Mouse (Mus musculus) liver, postnatal 0 days (tissue): Measurements from ENCODE around the gene 1700067P10Rik. TPM values are rescaled to one million over a fixed set of nuclear protein-coding genes. Genes with fewer than 3 reads are reported as not detected.

Source experiments
- ATAC-seq: fragments of 200-750 bp; cut with Nextera tagmentation; 2 replicates; pipeline ENCODE4 v1.8.0; 2017; ENCODE audit warnings: mild to moderate bottlenecking, moderate library complexity
- DNase-seq: peaks from one replicate; pipeline ENCODE4 v3.0.0-alpha.2; 2016
- H3K27ac ChIP-seq: fragments of 300-500 bp; sonication (generic); 2 replicates; pipeline ENCODE4 v1.5.1; 2014; ENCODE audit warnings: antibody characterized with exemption, moderate library complexity, mild to moderate bottlenecking, low read depth
- H3K27me3 ChIP-seq: fragments of 300-500 bp; sonication (generic); 2 replicates; pipeline ENCODE4 v1.6.1; 2014; ENCODE audit warnings: low read length, control low read depth, mixed read lengths; ENCODE audit not compliant: insufficient read depth
- H3K36me3 ChIP-seq: fragments of 300-500 bp; sonication (generic); replicated peaks from 2 replicates; pipeline ENCODE4 v1.6.1; 2014; ENCODE audit warnings: mild to moderate bottlenecking, control low read depth, low read length, moderate library complexity, mixed read lengths; ENCODE audit not compliant: insufficient read depth
- H3K4me1 ChIP-seq: fragments of 300-500 bp; sonication (generic); 2 replicates; pipeline ENCODE4 v1.6.1; 2014; ENCODE audit warnings: antibody characterized with exemption, mild to moderate bottlenecking, control low read depth; ENCODE audit not compliant: insufficient read depth
- H3K4me2 ChIP-seq: fragments of 300-500 bp; sonication (generic); 2 replicates; pipeline ENCODE4 v1.6.1; 2014; ENCODE audit warnings: low read depth, mild to moderate bottlenecking, low read length, moderate library complexity, mixed read lengths
- H3K4me3 ChIP-seq: fragments of 300-500 bp; sonication (generic); 2 replicates; pipeline ENCODE4 v1.5.1; 2014; ENCODE audit warnings: low read depth, low read length
- H3K9ac ChIP-seq: fragments of 300-500 bp; sonication (generic); replicated peaks from 2 replicates; pipeline ENCODE4 v1.6.1; 2014; ENCODE audit warnings: mild to moderate bottlenecking, moderate library complexity
- H3K9me3 ChIP-seq: fragments of 300-500 bp; sonication (generic); 2 replicates; pipeline ENCODE4 v1.6.1; 2016; ENCODE audit warnings: mild to moderate bottlenecking, control low read depth, low read length, mixed read lengths
- CTCF ChIP-seq: sonication (generic); IDR thresholded peaks from 2 replicates; pipeline ENCODE4 v1.5.1; 2016; ENCODE audit warnings: antibody characterized with exemption, low read depth
- EP300 ChIP-seq: IDR thresholded peaks from 2 replicates; pipeline ENCODE4 v1.6.1; 2016; ENCODE audit warnings: antibody characterized with exemption, low read depth, mild to moderate bottlenecking
- WGBS: fragments of 180-500 bp; shearing (Covaris S2); extraction: QIAGEN DNeasy Blood & Tissue Kit; methylation state at CpG from one replicate; pipeline ENCODE4 v1.1.7; 2014; ENCODE audit not compliant: insufficient replicate concordance; 5-methylcytosine and 5-hydroxymethylcytosine counted together
- polyA plus RNA-seq: library from polyadenylated mRNA; unstranded; fragments of >200 nt; fragmentation: Nextera tagmentation; extraction: Ambion mirVana; gene quantifications from 2 replicates; pipeline ENCODE4 v1.2.1, GENCODE M21; 2015

Gene 1700067P10Rik
- polyA plus RNA-seq, 1 experiment from 2014 or later, result not detected

GRCm38 (mm10) chr17:48094820-48095680, 5.9 kb downstream of the 1700067P10Rik start:
- Histone ChIP-seq H3K27me3 (peaks cover 60% of the 10 kb centered on the region), H3K27ac (no peak overlapping the region), H3K4me1 (peaks cover 23% of the 10 kb centered on the region), H3K9ac (no peak overlapping the region), H3K4me3 (no peak overlapping the region), H3K36me3 (no peaks in the 10 kb centered on the region), H3K9me3 (peaks cover 5% of the 10 kb centered on the region), H3K4me2 (no peak overlapping the region)
- no peak for DNase-seq
- TF ChIP-seq EP300 (no peak), CTCF (no peak)
- no peak for ATAC-seq
- WGBS, result 27% methylated on average over 20 of the region's 20 CpGs

- no peak overlapping the region for H3K4me2 ChIP-seq
- H3K27ac ChIP-seq, result no peak overlapping the region
- WGBS, result 5% methylated on average over 26 of the region's 26 CpGs
- H3K9ac ChIP-seq, result no peak overlapping the region
- peaks cover 5% of the 10 kb centered on the region for H3K9me3 ChIP-seq
- H3K36me3 ChIP-seq, result no peaks in the 10 kb centered on the region
- H3K27me3 ChIP-seq, result peaks cover 66% of the 10 kb centered on the region
- no peak for ATAC-seq
- no peak overlapping the region for H3K4me3 ChIP-seq
- peaks cover 28% of the 10 kb centered on the region for H3K4me1 ChIP-seq
- TF ChIP-seq CTCF, result no peak
- no peak for TF ChIP-seq EP300
- DNase-seq, result no peak
These were observed 6.6 kb downstream of the 1700067P10Rik start for GRCm38 (mm10) chr17:48095718-48096121.

GRCm38 (mm10) chr17:48096321-48096720, 7.2 kb downstream of the 1700067P10Rik start:
- Histone ChIP-seq H3K27ac (no peak overlapping the region), H3K27me3 (peaks cover 66% of the 10 kb centered on the region), H3K9me3 (peaks cover 5% of the 10 kb centered on the region), H3K4me1 (peaks cover 28% of the 10 kb centered on the region), H3K4me3 (no peak overlapping the region), H3K36me3 (no peaks in the 10 kb centered on the region), H3K9ac (no peak overlapping the region), H3K4me2 (no peak overlapping the region)
- TF ChIP-seq CTCF, result no peak
- TF ChIP-seq EP300, result no peak
- DNase-seq (no peak), ATAC-seq (no peak)
- 8% methylated on average over 17 of the region's 17 CpGs for WGBS

- under 1% methylated on average over 39 of the region's 41 CpGs for WGBS
- H3K9ac ChIP-seq, result no peak overlapping the region
- peak; percentile 67 for DNase-seq
- ATAC-seq, result peak; percentile 21
- H3K27me3 ChIP-seq, result peaks cover 66% of the 10 kb centered on the region
- peaks cover 28% of the 10 kb centered on the region for H3K4me1 ChIP-seq
- peak; percentile 66 for TF ChIP-seq CTCF
- no peak for TF ChIP-seq EP300
- H3K4me2 ChIP-seq, result peak overlapping the region; percentile 68
- H3K9me3 ChIP-seq, result peaks cover 5% of the 10 kb centered on the region
- no peak overlapping the region; the same call in 1 of the 2 replicates for H3K27ac ChIP-seq
- peak overlapping the region; percentile 24 for H3K4me3 ChIP-seq
- H3K36me3 ChIP-seq, result no peaks in the 10 kb centered on the region
These were observed 8.1 kb downstream of the 1700067P10Rik start for GRCm38 (mm10) chr17:48097011-48097742.

- Histone ChIP-seq H3K27ac (no peak overlapping the region; the same call in 1 of the 2 replicates), H3K4me2 (peak overlapping the region; percentile 68), H3K36me3 (no peaks in the 10 kb centered on the region), H3K9me3 (peaks cover 5% of the 10 kb centered on the region), H3K9ac (no peak overlapping the region; the same call in 1 of the 2 replicates), H3K4me1 (peaks cover 28% of the 10 kb centered on the region), H3K4me3 (peak overlapping the region; percentile 24), H3K27me3 (peaks cover 66% of the 10 kb centered on the region)
- WGBS, result 2% methylated on average over 37 of the region's 43 CpGs
- no peak for TF ChIP-seq EP300
- TF ChIP-seq CTCF, result no peak
- ATAC-seq (peak; percentile 22; the same call in 1 of the 2 replicates), DNase-seq (peak; percentile 37)
These were observed 8.8 kb downstream of the 1700067P10Rik start for GRCm38 (mm10) chr17:48097743-48098527.

- no peak for TF ChIP-seq CTCF
- no peak for TF ChIP-seq EP300
- DNase-seq (no peak), ATAC-seq (no peak)
- Histone ChIP-seq H3K36me3 (no peaks in the 10 kb centered on the region), H3K4me2 (peak overlapping the region; percentile 68), H3K27me3 (peaks cover 66% of the 10 kb centered on the region), H3K9me3 (peaks cover 3% of the 10 kb centered on the region), H3K9ac (no peak overlapping the region), H3K4me3 (peak overlapping the region; percentile 24), H3K27ac (no peak overlapping the region), H3K4me1 (peaks cover 28% of the 10 kb centered on the region)
- under 1% methylated on average over 19 of the region's 19 CpGs for WGBS
These were observed 9.4 kb downstream of the 1700067P10Rik start for GRCm38 (mm10) chr17:48098528-48098890.
